Mouse (Mus musculus): ENCODE data around the gene Gm17359. TPM values are rescaled to one million over a fixed set of nuclear protein-coding genes. Genes with fewer than 3 reads are reported as not detected.

Gene Gm17359
- total and polyA plus RNA-seq, 2 experiments from 2014 or later, result not detected

DNA sequence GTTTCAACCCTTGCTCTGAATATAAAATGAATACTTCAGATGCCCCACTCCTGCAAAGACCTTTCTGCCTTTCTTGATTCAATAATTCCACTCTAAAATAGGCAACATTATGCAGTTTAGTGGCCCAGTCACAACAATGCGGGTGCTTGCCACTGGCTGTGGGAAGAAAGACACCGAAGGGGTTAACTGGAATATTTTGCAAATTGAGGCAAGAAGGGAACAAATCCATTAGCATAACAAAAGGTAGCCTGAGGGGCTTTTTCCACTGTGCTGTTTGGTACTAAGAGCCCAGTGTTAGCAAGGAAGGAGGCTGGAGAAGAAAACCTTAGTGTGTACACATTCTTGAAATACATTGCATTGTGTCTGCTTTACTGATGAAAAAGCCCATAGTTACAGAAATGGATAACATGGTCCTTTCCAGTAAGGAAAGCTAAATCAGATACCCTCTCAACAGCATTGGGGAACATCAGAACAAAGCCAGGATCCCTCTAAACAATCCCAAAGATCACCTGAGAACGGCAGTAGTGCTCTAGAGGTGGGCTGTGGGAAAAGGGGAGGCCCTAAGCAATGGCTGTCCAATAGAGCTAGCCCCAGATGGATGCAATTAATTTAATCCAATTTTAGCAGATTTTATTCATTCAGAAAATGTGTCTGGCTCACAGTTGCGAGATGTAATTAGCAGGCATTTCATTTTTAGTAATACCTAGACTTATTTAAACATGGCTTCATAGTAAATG lies 80.7 kb downstream of the Gm17359 start:
- TF ChIP-seq CTCF (IDR thresholded peaks at IDR 0.05; ENCODE audit: low read depth), result no peak
- TF ChIP-seq EP300 (IDR thresholded peaks at IDR 0.05; ENCODE audit: low read depth), result no peak
- Histone ChIP-seq H3K27ac (ENCODE audit: low read depth) (no peak overlapping the region), H3K4me1 (ENCODE audit: control insufficient read depth, insufficient read depth) (no peaks in the 10 kb centered on the region), H3K9ac (replicated peaks; ENCODE audit: low read depth, low read length) (no peak overlapping the region), H3K4me2 (ENCODE audit: low read depth, low read length) (no peak overlapping the region), H3K9me3 (replicated peaks; ENCODE audit: control insufficient read depth, low read length) (no peaks in the 10 kb centered on the region), H3K4me3 (ENCODE audit: low read depth, low read length) (no peak overlapping the region), H3K36me3 (replicated peaks; ENCODE audit: control insufficient read depth, insufficient read depth, low read length) (no peaks in the 10 kb centered on the region), H3K27me3 (ENCODE audit: control insufficient read depth, insufficient read depth, low read length) (no peaks in the 10 kb centered on the region)
- ATAC-seq (ENCODE audit: insufficient read depth, low read depth) (no peak), DNase-seq (ENCODE audit: low spot score) (no peak)
- 61% methylated on average over 4 of the region's 4 CpGs for WGBS

DNA sequence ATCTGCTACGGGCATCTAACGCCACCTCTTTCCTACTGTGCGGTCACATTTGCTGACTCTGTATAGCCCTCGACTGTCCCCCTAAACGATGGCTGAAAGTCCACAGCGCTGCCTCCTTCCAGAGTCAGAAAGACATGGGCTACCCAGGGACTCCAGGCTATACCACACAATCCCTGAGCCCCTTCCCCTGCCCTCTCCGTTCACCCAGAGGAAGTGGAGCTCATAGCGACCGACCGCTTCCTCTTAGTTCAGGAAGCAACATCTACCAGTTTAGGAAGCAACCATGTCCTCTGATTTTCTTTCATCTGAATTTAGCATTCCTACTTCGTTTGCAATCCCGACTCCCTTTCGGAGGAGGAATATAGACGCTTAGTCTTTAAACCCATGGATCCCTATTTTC lies 82.5 kb downstream of the Gm17359 start:
- H3K27me3 ChIP-seq (ENCODE audit: control insufficient read depth, insufficient read depth, low read length), result no peaks in the 10 kb centered on the region
- H3K4me1 ChIP-seq (ENCODE audit: control insufficient read depth, insufficient read depth), result no peaks in the 10 kb centered on the region
- 81% methylated on average over 14 of the region's 14 CpGs for WGBS
- DNase-seq (ENCODE audit: low spot score) (no peak), ATAC-seq (ENCODE audit: insufficient read depth, low read depth) (no peak)
- no peak overlapping the region for H3K4me3 ChIP-seq (ENCODE audit: low read depth, low read length)
- no peak overlapping the region for H3K27ac ChIP-seq (ENCODE audit: low read depth)
- TF ChIP-seq CTCF (IDR thresholded peaks at IDR 0.05; ENCODE audit: low read depth), result no peak
- no peak for TF ChIP-seq EP300 (IDR thresholded peaks at IDR 0.05; ENCODE audit: low read depth)
- H3K9ac ChIP-seq (replicated peaks; ENCODE audit: low read depth, low read length), result no peak overlapping the region
- H3K9me3 ChIP-seq (replicated peaks; ENCODE audit: control insufficient read depth, low read length), result no peaks in the 10 kb centered on the region
- no peaks in the 10 kb centered on the region for H3K36me3 ChIP-seq (replicated peaks; ENCODE audit: control insufficient read depth, insufficient read depth, low read length)
- no peak overlapping the region for H3K4me2 ChIP-seq (ENCODE audit: low read depth, low read length)

DNA sequence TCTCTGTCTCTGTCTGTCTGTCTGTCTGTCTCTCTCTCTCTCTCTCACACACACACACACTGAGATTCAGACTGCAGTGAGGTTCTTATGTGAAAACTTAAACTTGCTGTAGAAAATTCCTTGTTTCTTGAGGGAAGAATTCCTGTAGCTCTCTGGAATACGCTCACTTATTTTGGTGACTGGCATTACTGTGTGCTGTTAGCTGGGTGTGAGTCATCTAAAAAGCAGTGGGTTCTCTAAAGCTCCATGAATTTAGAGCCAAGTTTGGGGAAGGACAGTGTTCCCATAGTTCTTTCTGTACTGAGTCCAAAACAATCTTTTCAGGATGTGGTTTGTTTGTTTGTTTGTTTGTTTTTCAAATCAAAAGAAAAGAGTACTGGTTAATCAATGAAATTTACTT lies 89.0 kb downstream of the Gm17359 start:
- no peaks in the 10 kb centered on the region for H3K27me3 ChIP-seq (ENCODE audit: control insufficient read depth, insufficient read depth, low read length)
- no peak overlapping the region for H3K4me3 ChIP-seq (ENCODE audit: low read depth, low read length)
- no peaks in the 10 kb centered on the region for H3K9me3 ChIP-seq (replicated peaks; ENCODE audit: control insufficient read depth, low read length)
- no peaks in the 10 kb centered on the region for H3K36me3 ChIP-seq (replicated peaks; ENCODE audit: control insufficient read depth, insufficient read depth, low read length)
- DNase-seq (ENCODE audit: low spot score) (no peak), ATAC-seq (ENCODE audit: insufficient read depth, low read depth) (no peak)
- no peaks in the 10 kb centered on the region for H3K4me1 ChIP-seq (ENCODE audit: control insufficient read depth, insufficient read depth)
- TF ChIP-seq EP300 (IDR thresholded peaks at IDR 0.05; ENCODE audit: low read depth) (no peak), CTCF (IDR thresholded peaks at IDR 0.05; ENCODE audit: low read depth) (no peak)
- 77% methylated on average over 1 of the region's 1 CpGs for WGBS
- no peak overlapping the region for H3K4me2 ChIP-seq (ENCODE audit: low read depth, low read length)
- H3K9ac ChIP-seq (replicated peaks; ENCODE audit: low read depth, low read length), result no peak overlapping the region
- no peak overlapping the region for H3K27ac ChIP-seq (ENCODE audit: low read depth)

DNA sequence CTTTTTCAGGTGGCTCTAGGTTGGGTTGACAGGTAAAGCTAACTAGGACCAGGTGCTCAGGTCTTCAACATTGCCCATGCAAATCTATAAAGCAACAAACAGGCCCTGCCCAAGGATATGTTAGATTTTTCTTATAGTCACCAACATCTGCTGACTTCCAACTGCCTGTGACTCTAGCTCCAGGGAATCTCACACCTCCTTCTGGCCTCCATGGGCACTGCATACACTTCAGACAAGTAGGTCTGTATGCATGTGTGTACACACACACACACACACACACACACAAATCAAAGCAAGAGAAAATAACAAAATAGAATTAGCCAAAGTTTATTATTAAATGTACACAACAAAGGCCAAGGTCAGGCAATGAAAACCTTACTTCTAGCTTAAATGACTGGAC lies 97.1 kb downstream of the Gm17359 start:
- Histone ChIP-seq H3K4me1 (ENCODE audit: control insufficient read depth, insufficient read depth) (no peaks in the 10 kb centered on the region), H3K27me3 (ENCODE audit: control insufficient read depth, insufficient read depth, low read length) (no peaks in the 10 kb centered on the region), H3K4me3 (ENCODE audit: low read depth, low read length) (no peak overlapping the region), H3K9ac (replicated peaks; ENCODE audit: low read depth, low read length) (no peak overlapping the region), H3K9me3 (replicated peaks; ENCODE audit: control insufficient read depth, low read length) (no peaks in the 10 kb centered on the region), H3K36me3 (replicated peaks; ENCODE audit: control insufficient read depth, insufficient read depth, low read length) (no peaks in the 10 kb centered on the region), H3K27ac (ENCODE audit: low read depth) (no peak overlapping the region), H3K4me2 (ENCODE audit: low read depth, low read length) (no peak overlapping the region)
- peak; percentile 13 for DNase-seq (ENCODE audit: low spot score)
- no peak for ATAC-seq (ENCODE audit: insufficient read depth, low read depth)
- no peak for TF ChIP-seq EP300 (IDR thresholded peaks at IDR 0.05; ENCODE audit: low read depth)
- peak; percentile 43 for TF ChIP-seq CTCF (IDR thresholded peaks at IDR 0.05; ENCODE audit: low read depth)

DNA sequence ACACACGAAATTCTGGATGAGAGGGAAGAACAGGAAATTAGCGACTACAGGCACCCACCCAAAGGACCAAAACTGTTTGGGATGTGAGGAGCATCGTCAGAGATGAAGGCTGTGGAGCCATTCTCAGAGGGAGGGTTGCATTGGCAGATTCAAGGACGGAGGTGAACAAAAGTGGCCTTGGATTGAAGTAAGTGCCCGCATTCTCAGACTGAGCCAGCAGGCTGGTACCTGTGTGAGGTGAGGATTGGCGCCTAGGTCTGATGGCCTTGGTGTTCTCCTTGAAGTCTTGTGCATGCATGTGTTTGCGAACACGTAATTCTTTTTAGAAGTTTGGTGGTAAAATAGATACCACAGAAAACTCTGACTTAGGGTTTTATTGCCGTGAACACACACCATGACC lies 98.0 kb downstream of the Gm17359 start:
- H3K27me3 ChIP-seq (ENCODE audit: control insufficient read depth, insufficient read depth, low read length), result no peaks in the 10 kb centered on the region
- no peaks in the 10 kb centered on the region for H3K4me1 ChIP-seq (ENCODE audit: control insufficient read depth, insufficient read depth)
- H3K4me2 ChIP-seq (ENCODE audit: low read depth, low read length), result no peak overlapping the region
- no peak overlapping the region for H3K27ac ChIP-seq (ENCODE audit: low read depth)
- DNase-seq (ENCODE audit: low spot score), result no peak
- H3K9ac ChIP-seq (replicated peaks; ENCODE audit: low read depth, low read length), result no peak overlapping the region
- no peak overlapping the region for H3K4me3 ChIP-seq (ENCODE audit: low read depth, low read length)
- no peak for ATAC-seq (ENCODE audit: insufficient read depth, low read depth)
- WGBS, result 74% methylated on average over 9 of the region's 9 CpGs
- no peaks in the 10 kb centered on the region for H3K9me3 ChIP-seq (replicated peaks; ENCODE audit: control insufficient read depth, low read length)
- H3K36me3 ChIP-seq (replicated peaks; ENCODE audit: control insufficient read depth, insufficient read depth, low read length), result no peaks in the 10 kb centered on the region
- TF ChIP-seq CTCF (IDR thresholded peaks at IDR 0.05; ENCODE audit: low read depth) (no peak), EP300 (IDR thresholded peaks at IDR 0.05; ENCODE audit: low read depth) (no peak)

DNA sequence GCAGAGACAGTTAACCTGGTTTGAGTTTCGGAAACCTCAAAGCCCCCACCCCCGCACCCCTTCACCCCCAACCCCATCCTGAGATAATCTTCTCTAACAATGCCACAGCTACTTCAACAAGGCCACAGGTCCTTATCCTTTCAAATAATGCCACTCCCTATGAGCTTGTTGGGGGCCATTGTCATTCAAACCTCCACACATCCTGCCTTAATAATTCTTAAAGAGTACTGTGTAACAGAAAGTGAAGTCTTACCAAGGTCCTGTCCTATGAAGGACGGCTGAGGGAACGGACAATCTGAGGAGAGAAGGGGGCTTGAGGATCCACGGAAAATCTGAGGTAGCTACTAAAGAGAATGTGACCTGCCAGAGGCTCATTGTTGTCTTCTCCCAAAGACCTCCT lies 98.5 kb downstream of the Gm17359 start:
- no peaks in the 10 kb centered on the region for H3K4me1 ChIP-seq (ENCODE audit: control insufficient read depth, insufficient read depth)
- no peaks in the 10 kb centered on the region for H3K36me3 ChIP-seq (replicated peaks; ENCODE audit: control insufficient read depth, insufficient read depth, low read length)
- no peak for ATAC-seq (ENCODE audit: insufficient read depth, low read depth)
- H3K4me2 ChIP-seq (ENCODE audit: low read depth, low read length), result no peak overlapping the region
- DNase-seq (ENCODE audit: low spot score), result no peak
- H3K4me3 ChIP-seq (ENCODE audit: low read depth, low read length), result no peak overlapping the region
- no peak overlapping the region for H3K9ac ChIP-seq (replicated peaks; ENCODE audit: low read depth, low read length)
- no peaks in the 10 kb centered on the region for H3K9me3 ChIP-seq (replicated peaks; ENCODE audit: control insufficient read depth, low read length)
- no peak overlapping the region for H3K27ac ChIP-seq (ENCODE audit: low read depth)
- TF ChIP-seq EP300 (IDR thresholded peaks at IDR 0.05; ENCODE audit: low read depth) (no peak), CTCF (IDR thresholded peaks at IDR 0.05; ENCODE audit: low read depth) (no peak)
- 51% methylated on average over 5 of the region's 5 CpGs for WGBS
- H3K27me3 ChIP-seq (ENCODE audit: control insufficient read depth, insufficient read depth, low read length), result no peaks in the 10 kb centered on the region

Measured in heart, postnatal 0 days (tissue).